Mouse (Mus musculus) forebrain, embryonic 11.5 days (tissue): Measurements from ENCODE around the gene Trim8. TPM values are rescaled to one million over a fixed set of nuclear protein-coding genes. Genes with fewer than 3 reads are reported as not detected.
A peak's percentile ranks its signal among the peaks of the same experiment; 100 is the strongest.

Experiments used
- ATAC-seq: fragments of 200-750 bp; cut with Nextera tagmentation; replicated peaks from 2 replicates; pipeline ENCODE4 v1.8.0; 2017; ENCODE audit warnings: moderate TSS enrichment; ENCODE audit not compliant: low FRiP score
- DNase-seq: peaks from one replicate; pipeline ENCODE4 v3.0.0-alpha.2; 2017; ENCODE audit warnings: low spot score
- H3K27ac ChIP-seq: fragments of 300-500 bp; sonication (generic); 2 replicates; pipeline ENCODE4 v1.5.1; 2014; ENCODE audit warnings: low read depth, low read length
- H3K27me3 ChIP-seq: fragments of 300-500 bp; sonication (generic); 2 replicates; pipeline ENCODE4 v1.6.1; 2014; ENCODE audit warnings: mild to moderate bottlenecking, low read length, mixed read lengths; ENCODE audit not compliant: control insufficient read depth, insufficient read depth
- H3K36me3 ChIP-seq: fragments of 300-500 bp; sonication (generic); 2 replicates; pipeline ENCODE4 v1.6.1; 2014; ENCODE audit warnings: mild to moderate bottlenecking, low read length, moderate library complexity, mixed read lengths; ENCODE audit not compliant: control insufficient read depth, insufficient read depth
- H3K4me1 ChIP-seq: fragments of 300-500 bp; sonication (generic); replicated peaks from 2 replicates; pipeline ENCODE4 v1.6.1; 2014; ENCODE audit warnings: low read length, mixed read lengths; ENCODE audit not compliant: control insufficient read depth, insufficient read depth
- H3K4me2 ChIP-seq: fragments of 300-500 bp; sonication (generic); 2 replicates; pipeline ENCODE4 v1.6.1; 2014; ENCODE audit warnings: low read depth, mild to moderate bottlenecking, low read length, moderate library complexity, mixed read lengths; ENCODE audit not compliant: severe bottlenecking
- H3K4me3 ChIP-seq: fragments of 300-500 bp; sonication (generic); 2 replicates; pipeline ENCODE4 v1.5.1; 2014; ENCODE audit warnings: low read depth, low read length
- H3K9ac ChIP-seq: fragments of 300-500 bp; sonication (generic); 2 replicates; pipeline ENCODE4 v1.6.1; 2014; ENCODE audit warnings: low read length
- H3K9me3 ChIP-seq: fragments of 300-500 bp; sonication (generic); 2 replicates; pipeline ENCODE4 v1.6.1; 2016; ENCODE audit warnings: low read length, mixed read lengths; ENCODE audit not compliant: control insufficient read depth
- WGBS: fragments of 180-500 bp; shearing (Covaris S2); extraction: QIAGEN DNeasy Blood & Tissue Kit; methylation state at CpG from one replicate; pipeline ENCODE4 v1.1.7; 2014; 5-methylcytosine and 5-hydroxymethylcytosine counted together
- polyA plus RNA-seq: library from polyadenylated mRNA; unstranded; fragments of >200 nt; fragmentation: Nextera tagmentation; extraction: Ambion mirVana; gene quantifications from 2 replicates; pipeline ENCODE4 v1.2.1, GENCODE M21; 2014

Gene Trim8
- polyA plus RNA-seq, 1 experiment from 2014 or later, result 30.7 TPM

GRCm38 (mm10) chr19:46459256-46459655, 42.2 kb upstream of the Trim8 start:
- H3K4me1 ChIP-seq, result no peaks in the 10 kb centered on the region
- ATAC-seq (no peak), DNase-seq (no peak)
- WGBS, result 89% methylated on average over 10 of the region's 10 CpGs
- no peak overlapping the region for H3K27ac ChIP-seq
- peaks cover 6% of the 10 kb centered on the region for H3K36me3 ChIP-seq
- H3K4me2 ChIP-seq, result no peak overlapping the region
- no peaks in the 10 kb centered on the region; the same call in 1 of the 2 replicates for H3K9me3 ChIP-seq
- no peaks in the 10 kb centered on the region for H3K27me3 ChIP-seq
- no peak overlapping the region for H3K9ac ChIP-seq
- H3K4me3 ChIP-seq, result no peak overlapping the region

- Histone ChIP-seq H3K9ac (no peak overlapping the region), H3K4me1 (no peaks in the 10 kb centered on the region), H3K4me2 (no peak overlapping the region), H3K9me3 (no peaks in the 10 kb centered on the region; the same call in 1 of the 2 replicates), H3K27ac (no peak overlapping the region), H3K27me3 (no peaks in the 10 kb centered on the region), H3K4me3 (no peak overlapping the region), H3K36me3 (peaks cover 6% of the 10 kb centered on the region)
- ATAC-seq, result no peak
- 88% methylated on average over 2 of the region's 2 CpGs for WGBS
- no peak for DNase-seq
Observed at GRCm38 (mm10) chr19:46459889-46460288, 41.6 kb upstream of the Trim8 start.

GRCm38 (mm10) chr19:46462574-46462973, 38.9 kb upstream of the Trim8 start:
- Histone ChIP-seq H3K4me3 (no peak overlapping the region), H3K27ac (no peak overlapping the region), H3K4me1 (no peaks in the 10 kb centered on the region), H3K36me3 (peaks cover 6% of the 10 kb centered on the region), H3K27me3 (no peaks in the 10 kb centered on the region), H3K9ac (no peak overlapping the region), H3K4me2 (no peak overlapping the region), H3K9me3 (no peaks in the 10 kb centered on the region; the same call in 1 of the 2 replicates)
- ATAC-seq (no peak), DNase-seq (no peak)
- WGBS, result 97% methylated on average over 3 of the region's 3 CpGs

- no peak overlapping the region for H3K4me3 ChIP-seq
- WGBS, result 97% methylated on average over 4 of the region's 4 CpGs
- H3K27ac ChIP-seq, result no peak overlapping the region
- H3K4me2 ChIP-seq, result no peak overlapping the region
- H3K9me3 ChIP-seq, result no peaks in the 10 kb centered on the region; the same call in 1 of the 2 replicates
- DNase-seq (no peak), ATAC-seq (no peak)
- H3K4me1 ChIP-seq, result no peaks in the 10 kb centered on the region
- H3K27me3 ChIP-seq, result no peaks in the 10 kb centered on the region
- no peak overlapping the region for H3K9ac ChIP-seq
- peaks cover 6% of the 10 kb centered on the region for H3K36me3 ChIP-seq
Observed at GRCm38 (mm10) chr19:46463446-46463845, 38.1 kb upstream of the Trim8 start.

GRCm38 (mm10) chr19:46466160-46466559, 35.3 kb upstream of the Trim8 start:
- Histone ChIP-seq H3K4me1 (0 out of 2 replicates have a peak, but pooled peaks cover 2% of the 10 kb centered on the region), H3K4me2 (no peak overlapping the region), H3K9me3 (no peaks in the 10 kb centered on the region; the same call in 1 of the 2 replicates), H3K27ac (no peak overlapping the region), H3K36me3 (peaks cover 6% of the 10 kb centered on the region), H3K4me3 (no peak overlapping the region), H3K9ac (no peak overlapping the region), H3K27me3 (no peaks in the 10 kb centered on the region)
- DNase-seq (no peak), ATAC-seq (no peak)
- WGBS, result 81% methylated on average over 6 of the region's 6 CpGs

GRCm38 (mm10) chr19:46467051-46467503, 34.4 kb upstream of the Trim8 start:
- Histone ChIP-seq H3K9me3 (no peaks in the 10 kb centered on the region; the same call in 1 of the 2 replicates), H3K4me1 (0 out of 2 replicates have a peak, but pooled peaks cover 5% of the 10 kb centered on the region), H3K4me3 (no peak overlapping the region), H3K27me3 (no peaks in the 10 kb centered on the region), H3K27ac (no peak overlapping the region), H3K9ac (no peak overlapping the region), H3K4me2 (no peak overlapping the region), H3K36me3 (peaks cover 3% of the 10 kb centered on the region)
- ATAC-seq, result no peak
- no peak for DNase-seq
- 82% methylated on average over 3 of the region's 3 CpGs for WGBS

- H3K4me2 ChIP-seq, result no peak overlapping the region
- WGBS, result 64% methylated on average over 17 of the region's 17 CpGs
- H3K9me3 ChIP-seq, result no peaks in the 10 kb centered on the region
- DNase-seq (no peak), ATAC-seq (no peak)
- no peak overlapping the region for H3K4me3 ChIP-seq
- no peak overlapping the region for H3K9ac ChIP-seq
- H3K4me1 ChIP-seq, result 0 out of 2 replicates have a peak, but pooled peaks cover 5% of the 10 kb centered on the region
- no peaks in the 10 kb centered on the region for H3K27me3 ChIP-seq
- peak overlapping the region; percentile 38; the same call in 1 of the 2 replicates for H3K27ac ChIP-seq
- no peaks in the 10 kb centered on the region; the same call in 1 of the 2 replicates for H3K36me3 ChIP-seq
Observed at GRCm38 (mm10) chr19:46470364-46471240, 30.9 kb upstream of the Trim8 start.

GRCm38 (mm10) chr19:46471324-46472093, 30.0 kb upstream of the Trim8 start:
- no peaks in the 10 kb centered on the region for H3K9me3 ChIP-seq
- no peak overlapping the region for H3K4me3 ChIP-seq
- H3K9ac ChIP-seq, result no peak overlapping the region
- H3K4me2 ChIP-seq, result no peak overlapping the region
- DNase-seq (no peak), ATAC-seq (no peak)
- no peaks in the 10 kb centered on the region; the same call in 1 of the 2 replicates for H3K36me3 ChIP-seq
- 20% methylated on average over 10 of the region's 10 CpGs for WGBS
- 0 out of 2 replicates have a peak, but pooled peaks cover 5% of the 10 kb centered on the region for H3K4me1 ChIP-seq
- no peaks in the 10 kb centered on the region for H3K27me3 ChIP-seq
- peak overlapping the region; percentile 38; the same call in 1 of the 2 replicates for H3K27ac ChIP-seq
